Mouse (Mus musculus) ovary, postnatal 36 days (tissue): ENCODE results near the gene Zfp644.

Source experiments
- DNase-seq: peaks from one replicate; pipeline ENCODE4 v3.0.0; 2022; ENCODE audit warnings: low spot score, mixed read lengths

Gene Zfp644

GRCm38 (mm10) chr5:106597472-106597871 lies 99.6 kb downstream of the Zfp644 start:
- no peak for DNase-seq

- no peak for DNase-seq
Observed at GRCm38 (mm10) chr5:106594388-106594787, 102.7 kb downstream of the Zfp644 start.

- no peak for DNase-seq
Observed at GRCm38 (mm10) chr5:106590686-106591085, 106.4 kb downstream of the Zfp644 start.

GRCm38 (mm10) chr5:106589670-106590069 lies 107.4 kb downstream of the Zfp644 start:
- DNase-seq = no peak

- DNase-seq = no peak
Observed at GRCm38 (mm10) chr5:106589006-106589405, 108.1 kb downstream of the Zfp644 start.

- no peak for DNase-seq
Observed at GRCm38 (mm10) chr5:106580943-106581342, 116.1 kb downstream of the Zfp644 start.

GRCm38 (mm10) chr5:106577237-106577888 lies 119.7 kb downstream of the Zfp644 start:
- no peak for DNase-seq

- DNase-seq = no peak
Observed at GRCm38 (mm10) chr5:106575098-106575497, 122.0 kb downstream of the Zfp644 start.

GRCm38 (mm10) chr5:106574560-106574946 lies 122.5 kb downstream of the Zfp644 start:
- DNase-seq = peak; percentile 81

- peak; percentile 32 for DNase-seq
Observed at GRCm38 (mm10) chr5:106573742-106574559, 123.1 kb downstream of the Zfp644 start.
